Mouse (Mus musculus): ENCODE measurements around the gene Pced1b. TPM values are rescaled to one million over a fixed set of nuclear protein-coding genes. Genes with fewer than 3 reads are reported as not detected.

The Pced1b gene
- total RNA-seq, 2 experiments from 2014 or later: 30.5 to 31.6 TPM

DNA sequence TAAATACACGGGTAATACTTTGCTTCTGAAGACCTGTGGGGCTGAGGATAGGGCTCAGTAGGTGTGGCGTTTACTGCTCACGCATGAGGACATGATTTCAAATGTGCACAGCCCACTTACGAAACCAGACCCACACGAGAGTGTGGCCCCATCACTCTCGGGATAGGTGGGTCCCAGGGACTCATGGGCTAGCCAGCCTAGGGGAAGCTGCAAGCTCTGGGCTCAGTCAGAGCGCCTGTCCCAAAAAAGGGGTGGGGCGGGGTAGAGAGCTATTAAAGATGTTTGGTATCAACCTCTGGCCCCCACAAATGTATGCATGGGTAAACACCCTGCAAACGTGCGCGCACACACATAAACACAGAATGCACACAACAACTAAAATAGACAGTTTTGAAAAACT is 9.5 kb downstream of the Pced1b start:
- no peak for DNase-seq (ENCODE audit: low spot score in 2 of 2)

DNA sequence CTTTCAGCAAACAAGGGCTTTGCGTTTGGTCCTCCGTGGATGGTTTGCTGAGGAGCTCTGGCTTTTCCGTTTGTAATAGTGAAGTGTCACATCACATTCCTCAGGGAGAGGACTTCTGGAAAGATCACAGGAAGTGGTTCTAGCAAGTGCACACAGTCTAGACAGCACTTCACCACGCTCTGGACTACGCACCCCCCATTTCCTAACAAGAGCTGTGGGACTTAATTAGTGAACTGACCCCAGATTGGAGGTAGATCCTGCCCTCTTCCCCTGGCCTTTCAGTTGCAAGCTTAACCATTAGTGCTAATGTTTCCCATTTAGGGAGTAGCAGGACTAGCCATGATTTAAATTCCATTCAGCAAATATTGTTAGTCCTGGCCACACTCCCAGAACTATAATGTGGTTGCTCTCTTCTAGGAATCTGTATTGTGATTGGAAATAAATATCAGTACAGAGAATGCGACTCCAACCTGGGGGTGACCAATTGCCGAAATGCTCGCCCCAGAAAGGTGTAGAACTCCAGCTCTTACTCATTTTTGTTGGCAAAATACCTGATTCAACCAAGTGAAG is 10.4 kb downstream of the Pced1b start:
- no peak for DNase-seq (ENCODE audit: low spot score in 2 of 2)

DNA sequence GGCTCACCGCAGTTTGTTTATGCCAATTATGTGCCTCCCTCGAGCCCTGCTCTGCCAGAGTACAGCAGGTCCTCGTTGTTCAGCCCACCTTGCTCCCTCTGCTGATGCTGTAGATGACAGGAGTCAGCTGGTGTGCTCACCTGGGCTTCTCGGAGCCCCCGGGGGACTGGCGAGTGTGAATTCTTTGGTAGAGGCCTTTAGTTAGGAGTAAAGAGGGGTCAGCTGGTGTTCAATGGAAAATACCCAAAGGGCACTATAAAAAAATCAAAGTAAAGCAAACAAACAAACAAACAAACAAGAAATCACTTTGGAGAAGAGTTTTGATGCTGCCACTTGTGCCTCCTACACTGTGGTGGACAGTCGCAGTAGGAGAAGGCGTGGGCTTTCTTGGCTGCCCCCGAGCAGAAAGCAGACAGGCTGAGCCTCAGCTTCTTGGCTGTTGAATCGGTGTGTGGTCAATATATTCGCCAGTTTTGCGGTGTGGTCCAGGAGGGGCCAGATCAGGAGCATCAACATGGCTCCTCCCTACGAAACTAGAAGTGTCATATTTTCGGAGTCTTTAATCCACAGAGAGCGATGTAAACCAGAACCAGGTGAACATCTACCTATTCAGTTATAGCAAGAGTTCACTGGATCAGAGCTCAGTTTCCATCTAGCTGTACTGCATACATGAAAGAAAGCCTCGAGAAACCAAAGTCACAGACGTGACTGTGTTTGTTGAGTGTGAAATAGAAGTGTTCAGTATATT is 11.8 kb downstream of the Pced1b start:
- no peak for DNase-seq (ENCODE audit: low spot score in 2 of 2)

DNA sequence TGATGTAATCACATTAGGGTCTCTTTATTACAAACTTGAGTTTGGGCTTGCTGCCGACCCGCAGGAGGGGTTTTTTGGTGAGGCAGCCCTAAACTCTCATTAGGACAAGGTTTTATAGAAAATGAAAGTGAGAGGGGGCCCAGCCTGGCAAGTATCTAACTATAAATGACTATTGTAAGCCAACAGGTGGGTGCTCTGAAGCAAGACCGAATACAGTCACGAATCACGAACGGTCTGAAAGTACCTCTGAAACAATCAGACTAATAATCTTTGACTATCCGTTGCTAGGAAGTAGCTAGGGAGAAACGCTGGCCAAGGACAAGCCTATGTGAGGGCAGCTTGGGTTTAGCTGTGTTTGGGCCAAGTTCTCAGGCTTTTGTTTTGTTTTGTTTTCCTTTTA is 12.4 kb downstream of the Pced1b start:
- DNase-seq (ENCODE audit: low spot score in 2 of 2): no peak

DNA sequence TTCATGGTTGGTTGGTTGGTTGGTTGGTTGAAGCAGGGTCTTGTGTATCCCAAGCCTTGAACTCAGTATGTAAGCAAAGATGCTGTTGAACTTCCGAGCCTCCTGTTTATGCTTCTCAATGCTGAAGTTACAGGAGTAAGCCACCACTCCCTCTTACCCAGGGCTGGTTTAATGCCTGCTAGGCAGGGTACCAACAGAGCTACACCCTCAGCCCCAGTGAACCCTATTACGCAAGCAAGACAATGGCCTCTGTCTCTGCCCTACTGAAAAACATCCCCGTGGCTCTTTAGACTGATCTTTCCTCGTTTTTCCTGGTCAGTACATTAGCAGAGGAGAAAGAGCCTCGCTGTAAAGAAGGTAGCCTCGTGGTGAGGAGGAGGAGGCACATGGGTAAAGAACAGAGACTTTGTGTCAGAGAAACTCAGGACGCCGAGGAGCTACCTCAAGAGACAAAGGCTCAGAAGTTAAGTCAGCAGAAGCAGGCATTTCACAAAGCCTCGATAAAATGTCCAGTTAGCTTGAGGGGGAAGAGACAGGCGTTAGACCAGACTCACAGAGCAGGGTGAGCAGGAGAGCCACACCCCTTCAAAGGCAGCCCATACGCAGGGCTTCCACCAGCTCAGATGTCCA is 13.2 kb downstream of the Pced1b start:
- DNase-seq (ENCODE audit: low spot score in 2 of 2): no peak

DNA sequence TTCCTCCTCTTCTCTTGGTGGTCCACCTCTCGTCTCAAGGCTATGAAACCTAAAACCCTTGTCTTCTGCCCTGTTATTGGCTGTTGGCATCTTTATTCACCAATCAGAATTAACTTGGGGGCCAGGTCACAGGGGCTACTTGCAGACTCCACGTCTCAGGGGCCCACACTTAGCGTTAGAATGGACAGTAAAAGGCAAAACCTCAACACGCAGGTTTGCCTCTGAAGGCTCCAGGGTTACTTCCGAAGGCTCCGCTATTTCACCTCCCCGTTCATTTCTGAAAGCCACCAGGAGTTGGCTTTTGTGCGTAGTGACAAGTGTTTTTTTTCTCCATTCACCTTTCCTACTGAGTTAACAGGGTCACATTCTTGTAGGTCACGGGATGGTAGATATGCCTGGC is 15.3 kb downstream of the Pced1b start:
- DNase-seq (ENCODE audit: low spot score in 2 of 2): no peak

DNA sequence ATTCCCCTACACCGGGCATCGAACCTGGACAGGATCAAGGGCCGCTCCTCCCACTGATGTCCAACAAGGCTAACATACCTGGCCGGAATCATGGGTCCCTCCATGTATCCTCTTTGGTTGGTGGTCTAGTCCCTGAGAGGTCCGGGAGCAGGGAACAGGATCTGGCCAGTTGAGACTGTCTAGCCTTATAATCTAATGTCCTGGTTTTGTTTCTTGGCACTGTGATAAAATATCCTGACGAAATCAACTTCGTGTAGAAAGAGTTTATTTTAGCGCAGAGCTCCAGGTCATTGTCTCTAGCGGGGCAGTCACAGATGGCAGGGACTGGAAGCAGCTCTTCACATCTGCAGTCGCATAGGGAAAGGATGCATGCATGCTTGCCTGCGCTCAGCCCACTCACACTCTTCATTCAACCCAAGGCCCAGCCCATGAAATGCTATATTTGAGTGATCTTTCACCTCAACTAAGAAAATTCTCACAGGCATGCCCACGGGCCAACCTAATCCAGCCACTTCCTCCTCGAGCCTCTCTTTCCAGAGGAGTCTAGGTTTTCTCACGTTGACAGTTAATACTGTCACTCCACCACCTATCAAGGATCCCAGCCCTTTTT is 19.4 kb downstream of the Pced1b start:
- no peak for DNase-seq (ENCODE audit: low spot score in 2 of 2)

DNA sequence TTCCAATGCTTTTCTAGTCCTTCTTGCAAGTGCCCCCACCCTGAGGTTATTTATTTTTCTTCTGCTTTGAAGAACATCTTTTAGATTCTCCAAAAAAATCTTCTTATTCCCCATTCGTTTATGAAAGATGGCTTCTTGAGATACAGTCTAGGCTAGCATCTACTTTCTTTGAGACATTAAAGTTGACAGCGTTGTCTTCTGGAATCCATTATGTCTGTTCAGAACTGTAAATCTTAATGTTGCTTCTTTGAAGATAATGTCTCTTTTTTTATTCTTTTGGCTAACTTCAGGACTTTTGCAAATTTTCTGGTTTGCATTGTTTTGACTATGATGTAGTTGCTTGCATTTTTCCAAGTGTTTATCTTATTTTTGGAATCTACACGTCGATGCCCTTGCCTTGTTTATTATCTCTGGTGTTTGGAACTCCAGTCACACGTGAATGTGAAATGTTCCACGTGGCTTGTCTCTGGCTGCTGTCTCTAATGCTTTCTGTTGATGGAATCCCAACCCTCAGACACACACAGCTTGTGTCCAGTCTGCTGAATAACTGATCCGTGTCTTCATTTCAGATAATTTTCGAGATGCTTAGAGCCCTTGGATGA is 20.3 kb downstream of the Pced1b start:
- no peak for DNase-seq (ENCODE audit: low spot score in 2 of 2)

DNA sequence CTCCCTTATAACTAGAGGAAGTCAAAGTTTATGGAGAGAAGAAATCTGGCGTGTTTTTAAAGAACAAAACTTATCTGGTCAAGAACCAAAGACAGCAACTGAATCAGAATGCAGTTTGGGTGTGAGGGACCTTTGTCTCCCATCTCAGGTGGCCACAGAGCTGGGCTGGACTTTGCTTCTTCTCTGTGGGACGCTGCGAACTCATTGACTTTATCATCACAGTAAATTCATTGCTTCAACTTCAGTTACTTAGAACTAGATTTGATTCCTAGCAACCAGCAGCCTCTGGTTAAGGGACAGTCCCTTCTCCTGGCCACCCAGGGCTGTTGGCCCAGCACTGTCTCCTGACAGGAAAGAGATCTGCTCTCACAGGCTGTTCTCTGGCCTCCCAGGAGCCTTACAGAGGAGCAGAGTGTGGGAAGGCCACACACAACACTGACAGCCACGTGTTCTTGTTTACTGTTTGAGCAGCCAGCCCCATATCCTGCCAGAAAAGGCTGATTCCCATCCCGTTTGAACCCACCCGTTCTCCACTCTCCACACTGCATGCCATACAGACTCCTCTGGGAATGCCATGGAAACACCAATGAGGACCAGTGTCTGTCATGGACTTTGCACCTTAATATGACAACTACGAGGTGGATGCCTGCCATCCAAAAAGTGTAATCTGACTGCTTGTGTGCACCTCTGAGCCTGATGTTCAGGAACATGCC is 25.2 kb downstream of the Pced1b start:
- DNase-seq (ENCODE audit: low spot score in 2 of 2): no peak

DNA sequence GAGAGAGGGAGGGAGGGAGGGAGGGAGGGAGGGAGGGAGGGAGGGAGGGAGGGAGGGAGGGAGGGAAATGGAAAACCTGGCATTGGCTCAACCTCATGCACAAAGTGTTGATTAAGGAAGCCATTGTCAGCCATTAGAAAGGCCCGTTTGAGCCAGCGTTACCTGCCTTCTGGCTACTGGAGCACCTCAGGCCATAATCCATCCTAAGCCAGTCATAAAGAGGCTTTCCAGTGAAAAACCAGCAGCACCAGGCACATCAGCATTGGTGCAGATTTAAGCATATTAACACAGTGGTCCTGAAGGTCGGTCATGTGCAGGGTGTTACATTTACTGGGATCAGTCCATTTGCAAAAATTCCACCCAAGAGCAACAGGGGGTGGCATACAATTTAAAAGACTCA is 25.9 kb downstream of the Pced1b start:
- DNase-seq (ENCODE audit: low spot score in 2 of 2): no peak

DNA sequence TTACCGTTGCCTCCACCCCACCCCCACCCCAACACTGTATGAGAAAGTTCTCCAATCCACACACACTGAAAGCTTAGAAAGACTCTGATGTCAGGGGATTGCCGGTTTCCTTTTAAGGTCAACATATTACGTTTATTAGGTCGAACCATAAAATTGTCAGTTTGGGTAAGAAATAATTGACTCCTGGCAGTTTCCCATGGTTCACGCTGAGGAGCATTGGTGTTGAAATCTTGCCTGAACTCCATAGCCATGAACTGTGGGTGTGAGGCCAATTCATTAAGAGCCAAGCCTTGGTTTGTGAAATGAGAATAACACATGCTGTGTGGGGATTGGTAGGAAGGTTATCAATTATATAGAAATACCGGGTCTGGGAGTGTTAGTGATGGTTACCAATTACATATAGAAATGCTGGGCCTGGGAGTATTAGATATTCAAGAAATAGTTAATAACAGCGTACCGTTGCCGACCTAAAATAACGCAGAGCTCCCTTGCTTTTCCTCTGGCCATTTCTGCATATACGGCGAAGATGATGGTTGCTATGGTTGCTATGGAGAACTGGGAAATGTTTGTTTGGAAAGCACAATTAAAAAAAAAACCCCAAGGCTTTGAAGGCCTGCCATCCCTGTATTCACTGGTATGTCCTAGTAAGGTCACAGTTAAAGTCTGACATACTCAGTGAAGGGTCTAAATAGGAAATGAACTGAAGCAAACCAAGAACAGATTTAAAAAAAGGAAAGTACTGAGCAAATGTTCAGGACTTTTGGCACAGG is 28.9 kb downstream of the Pced1b start:
- DNase-seq (ENCODE audit: low spot score in 2 of 2): no peak

DNA sequence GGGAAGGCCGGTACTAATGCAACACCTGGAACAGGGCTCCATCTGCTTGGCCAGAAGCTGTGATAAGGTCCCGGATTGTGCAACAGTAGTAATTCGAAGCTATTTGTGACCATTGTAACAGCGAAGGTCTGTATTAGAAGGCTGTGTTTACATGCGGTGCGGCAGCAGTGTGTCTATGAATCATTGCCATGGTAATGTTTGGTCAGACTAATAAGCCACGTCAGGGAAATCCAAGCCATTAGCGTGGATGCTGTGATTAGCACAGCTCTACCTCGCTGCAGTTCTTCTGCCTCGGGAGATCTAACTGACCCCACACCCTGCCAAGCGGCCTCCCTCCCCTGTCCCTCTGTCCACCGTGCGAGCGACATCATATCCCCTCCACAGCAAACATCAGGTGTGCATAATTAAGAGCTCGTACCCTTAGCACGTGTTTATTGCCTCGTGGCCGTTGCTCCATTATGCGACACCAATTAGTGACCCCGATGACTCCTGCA is 29.8 kb downstream of the Pced1b start:
- no peak for DNase-seq (ENCODE audit: low spot score in 2 of 2)

DNA sequence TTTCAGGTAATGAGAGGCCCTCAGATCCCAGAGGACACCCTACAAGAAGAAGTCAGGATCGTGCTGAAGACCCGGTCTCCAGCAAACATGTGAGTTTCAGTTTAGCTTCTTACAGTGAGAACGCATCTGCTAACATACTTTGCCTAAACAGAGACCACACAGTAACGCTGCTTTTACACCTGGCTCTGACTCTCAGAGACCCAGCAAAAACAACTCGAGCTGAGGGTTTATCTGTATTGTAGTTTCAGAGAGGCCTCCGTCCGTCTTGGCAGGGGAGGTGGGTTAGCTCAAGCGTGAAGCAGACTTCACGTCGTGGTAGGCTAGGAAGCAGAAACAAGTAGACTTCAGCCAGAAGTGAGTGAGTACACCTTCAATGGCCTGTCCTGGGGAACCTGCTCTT is 30.4 kb downstream of the Pced1b start:
- no peak for DNase-seq (ENCODE audit: low spot score in 2 of 2)

DNA sequence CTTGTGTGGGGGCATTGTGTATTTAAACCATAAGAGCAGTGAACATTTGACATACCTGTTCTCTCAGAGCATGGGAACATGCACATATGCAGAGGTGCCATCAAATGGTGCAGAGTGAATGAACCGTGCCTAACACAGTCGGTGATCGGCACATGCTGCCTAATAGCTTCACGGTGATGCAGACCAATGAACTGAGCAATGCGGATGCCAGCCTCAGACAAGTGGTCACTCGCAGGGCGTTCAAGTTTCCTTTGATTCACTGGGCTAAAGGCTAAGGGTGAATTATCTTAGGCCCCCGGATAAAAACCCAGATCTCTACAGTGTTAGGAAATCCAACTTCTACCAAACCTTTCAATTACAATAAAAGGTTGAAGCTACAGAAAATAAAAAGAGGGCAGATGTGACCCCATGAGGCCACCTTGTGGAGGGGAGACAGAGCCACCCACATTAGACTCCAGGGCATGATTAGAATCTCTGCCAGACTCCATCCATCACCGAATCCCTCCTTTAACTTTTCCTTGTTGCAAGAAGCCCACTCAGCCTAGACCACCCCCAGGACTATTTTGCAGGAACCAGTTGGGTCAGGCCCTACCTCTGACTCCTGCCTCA is 31.5 kb downstream of the Pced1b start:
- no peak for DNase-seq (ENCODE audit: low spot score in 2 of 2)

DNA sequence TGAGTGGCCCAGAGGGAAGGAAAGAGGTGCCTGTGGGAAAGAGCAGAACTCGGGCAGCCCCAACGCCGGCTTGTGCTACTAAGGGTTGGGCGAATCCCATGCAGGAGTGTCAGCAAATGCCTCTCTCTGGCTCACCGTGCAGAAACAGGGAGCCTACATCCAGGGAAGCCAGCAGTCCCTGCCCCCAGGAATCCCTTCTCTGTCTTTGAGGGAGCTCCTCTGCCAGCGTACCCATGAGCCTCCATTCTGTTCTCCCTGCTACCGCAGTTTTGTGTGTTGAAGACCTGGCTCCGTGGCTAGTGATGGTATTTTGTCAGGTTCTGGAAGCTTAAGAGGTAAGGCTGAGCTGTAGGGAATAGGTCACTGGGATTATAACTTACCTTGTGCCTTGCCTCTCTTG is 33.2 kb downstream of the Pced1b start:
- DNase-seq (ENCODE audit: low spot score in 2 of 2): no peak

DNA sequence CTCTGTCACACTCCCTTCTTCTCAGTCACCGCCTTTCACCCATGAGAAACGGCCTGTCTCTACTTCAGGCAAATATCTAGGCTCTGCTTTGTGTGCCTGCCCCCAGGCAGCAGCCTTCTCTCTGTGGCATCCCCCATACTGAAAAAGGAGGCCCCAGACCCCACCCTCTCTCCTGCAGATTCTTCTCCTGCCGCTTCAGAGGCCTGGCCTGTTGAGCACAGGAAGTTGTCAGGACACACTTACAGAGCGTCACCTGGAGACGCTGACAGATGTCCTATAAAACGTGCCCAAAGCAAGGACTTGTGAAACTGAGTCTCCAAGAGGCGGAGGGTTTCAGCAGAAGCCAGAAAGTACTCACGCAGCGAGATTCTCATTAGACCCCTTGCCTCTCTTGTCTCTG is 33.9 kb downstream of the Pced1b start:
- DNase-seq (ENCODE audit: low spot score in 2 of 2): no peak

DNA sequence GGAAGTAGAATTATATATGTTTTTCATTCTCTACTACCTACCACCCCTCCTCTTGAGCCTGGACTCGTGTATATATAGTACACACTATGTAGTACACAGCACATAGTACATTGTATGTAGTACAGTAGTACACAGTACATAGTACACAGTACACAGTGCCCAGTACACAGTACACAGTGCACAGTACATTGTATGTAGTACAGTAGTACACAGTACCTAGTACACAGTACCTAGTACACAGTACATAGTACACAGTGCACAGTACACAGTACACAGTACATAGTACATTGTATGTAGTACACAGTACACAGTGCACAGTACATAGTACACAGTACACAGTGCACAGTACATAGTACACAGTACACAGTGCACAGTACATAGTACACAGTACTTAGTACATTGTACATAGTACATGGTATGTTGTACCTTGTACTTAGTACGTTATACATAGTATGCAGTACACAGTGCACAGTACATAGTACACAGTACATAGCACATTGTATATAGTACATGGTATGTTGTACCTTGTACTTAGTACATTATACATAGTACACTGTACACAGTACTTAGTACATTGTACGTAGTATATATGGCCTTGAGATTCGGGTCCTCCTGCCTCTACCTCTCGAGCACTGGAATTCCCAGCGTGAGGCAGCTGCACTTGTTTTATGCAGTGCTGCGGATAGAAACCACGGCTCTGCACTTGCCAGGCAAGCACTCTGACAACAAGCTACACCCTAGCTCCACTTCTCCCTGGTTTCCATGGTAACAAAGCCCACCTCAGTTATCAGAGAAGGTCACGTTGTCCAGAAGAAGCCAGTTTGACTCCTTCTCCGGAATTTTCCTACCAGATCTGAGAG is 35.0 kb downstream of the Pced1b start:
- no peak for DNase-seq (ENCODE audit: low spot score in 2 of 2)

DNA sequence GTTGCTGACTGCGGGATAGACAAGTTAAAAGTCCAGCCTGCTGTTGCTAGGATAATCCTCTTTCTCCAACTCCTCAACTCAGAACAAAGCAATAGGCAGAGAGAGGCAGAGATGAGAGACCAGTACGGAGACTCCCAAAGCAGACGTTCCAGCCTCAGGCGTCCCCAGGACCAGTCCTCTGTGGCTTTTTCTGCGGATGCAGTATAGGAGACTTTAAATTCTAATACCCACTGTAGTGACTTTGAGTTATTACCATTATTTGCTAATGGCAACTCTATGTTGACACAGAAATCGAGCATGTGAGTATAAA is 35.6 kb downstream of the Pced1b start:
- DNase-seq (ENCODE audit: low spot score in 2 of 2): no peak

DNA sequence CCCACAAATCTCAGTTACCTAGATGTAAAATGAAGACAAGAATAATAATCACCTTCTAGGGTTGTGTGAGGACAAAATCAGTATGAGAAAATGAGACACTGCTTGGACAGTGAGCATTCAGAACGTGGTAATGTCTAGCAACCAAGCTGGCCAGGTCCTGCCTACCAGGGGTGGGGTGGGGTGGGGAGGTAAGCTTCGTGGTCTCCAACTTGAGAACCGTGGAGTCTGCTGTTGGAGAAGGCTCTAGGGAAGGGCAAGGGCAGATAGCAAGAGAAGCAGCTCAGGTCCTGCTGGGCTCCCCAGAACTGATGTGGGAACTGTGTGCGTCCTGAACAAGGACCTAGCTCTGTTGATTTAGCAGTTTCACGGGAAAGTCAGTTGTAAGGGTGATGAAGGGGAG is 37.3 kb downstream of the Pced1b start:
- no peak for DNase-seq (ENCODE audit: low spot score in 2 of 2)

Data from adrenal gland, postnatal 4 days (tissue).